Mouse (Mus musculus): ENCODE measurements at regions not wholly inside any gene's neighbourhood (a gene's known extent, or its start where the extent isn't known, plus 50 kb on each side); places are given as distances from the start of the nearest gene placed in this dataset.

DNA sequence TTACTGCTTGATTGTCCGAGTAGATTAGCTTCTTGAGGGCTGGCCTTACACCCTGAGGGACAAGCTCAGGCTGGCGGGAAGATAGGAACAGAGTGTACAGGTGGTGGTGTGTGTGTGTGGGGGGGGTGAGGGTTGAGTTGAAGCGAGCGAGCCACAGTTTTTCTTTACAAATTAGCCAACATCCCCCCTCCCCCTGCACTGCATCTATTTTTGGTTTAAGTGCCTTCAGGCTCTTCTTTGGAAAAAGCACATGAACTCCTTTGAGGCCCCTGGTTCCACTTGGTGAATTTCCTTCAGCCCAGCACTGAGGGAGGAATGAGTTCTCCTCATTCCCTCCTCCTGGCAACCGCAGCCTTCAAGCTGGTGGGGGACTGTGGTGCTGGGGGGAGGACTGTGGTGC is 79.2 kb upstream of the Mrps6 start:
- TF ChIP-seq POLR2A (IDR thresholded peaks at IDR 0.05; ENCODE audit: borderline replicate concordance, insufficient read depth, low read length) = no peak
- TF ChIP-seq CTCF (IDR thresholded peaks at IDR 0.05; ENCODE audit: borderline replicate concordance, insufficient read depth, low read depth, low read length) = no peak
